Mouse (Mus musculus): Measurements from ENCODE around the gene Susd3.

Gene Susd3

DNA sequence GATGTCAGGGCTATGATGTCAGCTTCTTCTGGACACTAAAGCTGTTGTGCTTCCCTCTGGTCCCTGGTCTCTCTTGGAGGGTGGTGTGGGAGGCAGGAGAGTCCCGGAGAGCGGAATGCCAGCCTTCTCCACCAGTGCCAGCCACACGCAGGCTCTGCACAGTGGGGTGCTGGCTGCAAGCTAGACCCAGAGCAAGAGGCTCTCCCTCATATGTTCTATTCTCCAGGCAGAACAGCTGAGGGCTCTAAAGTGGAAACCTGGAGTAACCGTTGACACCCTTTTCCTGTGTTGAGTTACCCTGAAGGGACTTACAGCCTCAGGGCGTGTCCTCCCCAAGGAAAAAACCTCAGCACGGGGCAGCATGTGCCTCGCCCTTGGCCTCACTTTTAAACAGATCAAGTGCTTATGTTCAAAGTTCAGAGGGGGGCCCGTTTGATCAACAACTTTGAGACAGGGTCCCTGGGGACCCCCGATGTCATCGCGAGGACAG is 61.7 kb downstream of the Susd3 start:
- DNase-seq (ENCODE audit: low spot score) = no peak

DNA sequence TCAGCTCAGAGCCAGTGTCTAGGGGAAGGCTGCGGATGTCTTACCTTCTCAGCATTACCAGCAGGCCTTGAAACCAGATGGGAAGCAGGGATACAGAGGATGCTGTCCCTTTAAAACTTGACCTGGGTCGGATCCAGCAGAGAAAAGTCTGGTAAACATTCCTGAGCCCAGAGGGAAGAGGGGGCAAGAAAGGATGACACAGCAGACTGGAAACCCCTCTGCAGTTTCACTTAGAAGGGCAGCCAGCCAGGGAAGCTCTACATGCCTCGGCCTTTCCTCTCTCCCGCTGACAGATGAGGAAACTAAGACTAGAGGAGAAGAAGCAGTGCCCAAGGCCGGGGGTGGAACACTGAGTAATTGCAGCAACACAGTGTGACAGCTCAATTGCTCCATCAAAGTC is 64.9 kb downstream of the Susd3 start:
- DNase-seq (ENCODE audit: low spot score) = no peak

DNA sequence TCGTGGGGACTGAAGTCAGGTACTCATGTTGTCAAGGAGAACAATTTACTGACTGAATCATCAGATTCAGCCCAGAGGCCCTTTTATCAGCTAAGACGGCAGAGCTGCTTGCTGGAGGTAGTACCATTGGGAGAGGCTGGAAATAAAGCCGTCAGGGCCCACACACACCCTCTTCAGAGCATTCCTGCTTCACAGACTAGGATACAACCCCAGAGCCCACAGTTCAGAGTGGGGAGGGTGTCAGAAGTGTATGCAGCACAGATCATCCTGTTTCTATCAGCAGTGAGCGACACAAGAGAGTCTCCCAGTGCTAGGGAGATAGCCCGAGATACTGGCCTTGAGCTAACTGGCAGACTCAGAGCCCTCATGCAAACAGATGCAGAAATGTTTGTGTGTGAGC is 65.3 kb downstream of the Susd3 start:
- DNase-seq (ENCODE audit: low spot score) = no peak

DNA sequence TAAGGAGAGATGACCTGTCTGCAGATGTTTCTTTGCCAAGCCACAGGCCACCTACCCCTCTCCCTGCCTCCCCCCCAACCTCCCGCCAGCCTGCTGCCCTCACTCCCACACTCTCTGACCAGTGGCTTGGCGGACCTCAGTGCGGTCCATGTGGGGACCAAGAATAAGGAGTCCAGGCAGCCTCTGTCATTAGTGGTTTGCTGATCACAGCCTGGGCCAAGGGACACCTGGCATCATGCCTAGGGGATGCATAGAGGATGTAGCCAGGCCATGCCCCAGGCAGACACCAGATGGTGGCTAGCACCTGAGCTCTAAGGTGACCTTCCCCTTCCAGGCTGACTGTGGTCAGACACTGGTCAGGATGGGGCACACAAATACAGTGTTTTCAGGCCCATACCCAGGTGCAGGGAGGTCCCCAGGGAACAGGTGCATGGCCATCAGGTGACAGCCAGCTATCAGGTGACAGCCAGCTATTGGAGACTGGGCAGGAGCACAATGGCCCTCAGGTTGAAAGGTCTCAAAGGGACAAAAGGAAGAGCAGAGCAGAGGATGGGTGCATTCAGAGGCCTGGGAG is 67.0 kb downstream of the Susd3 start:
- DNase-seq (ENCODE audit: low spot score) = no peak

DNA sequence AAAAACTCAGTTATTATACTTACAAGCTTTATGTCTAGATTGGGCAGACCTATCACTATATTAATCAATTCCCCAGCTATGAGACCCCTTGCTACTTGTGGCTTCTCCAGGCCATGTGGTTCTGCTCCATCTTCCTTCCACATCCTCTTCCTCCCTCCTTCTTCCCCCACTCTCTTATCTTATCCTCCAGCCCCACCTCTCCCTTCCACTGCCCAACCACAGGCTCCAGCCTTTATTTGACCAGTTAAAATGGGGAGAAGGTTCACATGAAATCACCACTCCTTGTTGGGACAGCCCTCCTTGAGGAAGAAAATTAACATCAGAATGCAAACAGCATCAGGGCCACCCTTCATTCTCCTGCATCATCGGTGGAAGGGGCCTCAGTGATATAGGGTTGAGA is 67.8 kb downstream of the Susd3 start:
- no peak for DNase-seq (ENCODE audit: low spot score)
